Mouse (Mus musculus) heart, postnatal 10 days (tissue): Measurements from ENCODE around the gene Wdr11. TPM values are rescaled to one million over a fixed set of nuclear protein-coding genes. Genes with fewer than 3 reads are reported as not detected.

ENCODE experiments used
- DNase-seq, 2 experiments: peaks; one replicate each; pipeline ENCODE4 v3.0.0; 2021
- intact Hi-C: fragments of 180-260 bp; cut with DNase I; formaldehyde crosslinking; loops from one replicate; pipeline ENCODE4 v1.15.1; 2025
- total RNA-seq, 2 experiments: library from RNA; stranded (reverse); gene quantifications; 2 replicates each; pipeline ENCODE4 v1.2.3; 2021

Gene Wdr11
- total RNA-seq, 2 experiments from 2014 or later: 26.3 to 28.1 TPM

- intact Hi-C loops: no loop called here
- peak; percentile 15 to 26 for DNase-seq
Observed at GRCm38 (mm10) chr7:129680534-129681210, 89.0 kb downstream of the Wdr11 start.

- intact Hi-C loops: no loop called here
- no peak for DNase-seq
Observed at GRCm38 (mm10) chr7:129682525-129682924, 90.9 kb downstream of the Wdr11 start.

- no peak for DNase-seq
- intact Hi-C loops: no loop called here
Observed at GRCm38 (mm10) chr7:129685326-129685725, 93.7 kb downstream of the Wdr11 start.
